Mouse (Mus musculus): ENCODE data around the gene Ubfd1. TPM values are rescaled to one million over a fixed set of nuclear protein-coding genes. Genes with fewer than 3 reads are reported as not detected.
A peak's percentile ranks its signal among the peaks of the same experiment; 100 is the strongest.

Gene Ubfd1
- polyA plus RNA-seq, 1 experiment = 13.8 TPM

- WGBS = 3% methylated on average over 31 of the region's 31 CpGs
- TF ChIP-seq CTCF (IDR thresholded peaks at IDR 0.05; ENCODE audit: control insufficient read depth, insufficient read depth, low read length) (no peak), POLR2A (IDR thresholded peaks at IDR 0.05; ENCODE audit: borderline replicate concordance, control insufficient read depth, low read depth, low read length) (no peak)
- Histone ChIP-seq H3K4me1 (ENCODE audit: control insufficient read depth, insufficient read depth, low read length) (peaks cover 2% of the 10 kb centered on the region; the same call in 1 of the 2 replicates), H3K4me3 (replicated peaks; ENCODE audit: control insufficient read depth, low read depth, low read length) (peak overlapping the region; percentile 95), H3K27ac (ENCODE audit: control insufficient read depth, insufficient read depth, low read depth, low read length, poor library complexity) (peak overlapping the region; percentile 81)
Observed at GRCm38 (mm10) chr7:122066102-122066944, 652 bp upstream of the Ubfd1 start.

DNA sequence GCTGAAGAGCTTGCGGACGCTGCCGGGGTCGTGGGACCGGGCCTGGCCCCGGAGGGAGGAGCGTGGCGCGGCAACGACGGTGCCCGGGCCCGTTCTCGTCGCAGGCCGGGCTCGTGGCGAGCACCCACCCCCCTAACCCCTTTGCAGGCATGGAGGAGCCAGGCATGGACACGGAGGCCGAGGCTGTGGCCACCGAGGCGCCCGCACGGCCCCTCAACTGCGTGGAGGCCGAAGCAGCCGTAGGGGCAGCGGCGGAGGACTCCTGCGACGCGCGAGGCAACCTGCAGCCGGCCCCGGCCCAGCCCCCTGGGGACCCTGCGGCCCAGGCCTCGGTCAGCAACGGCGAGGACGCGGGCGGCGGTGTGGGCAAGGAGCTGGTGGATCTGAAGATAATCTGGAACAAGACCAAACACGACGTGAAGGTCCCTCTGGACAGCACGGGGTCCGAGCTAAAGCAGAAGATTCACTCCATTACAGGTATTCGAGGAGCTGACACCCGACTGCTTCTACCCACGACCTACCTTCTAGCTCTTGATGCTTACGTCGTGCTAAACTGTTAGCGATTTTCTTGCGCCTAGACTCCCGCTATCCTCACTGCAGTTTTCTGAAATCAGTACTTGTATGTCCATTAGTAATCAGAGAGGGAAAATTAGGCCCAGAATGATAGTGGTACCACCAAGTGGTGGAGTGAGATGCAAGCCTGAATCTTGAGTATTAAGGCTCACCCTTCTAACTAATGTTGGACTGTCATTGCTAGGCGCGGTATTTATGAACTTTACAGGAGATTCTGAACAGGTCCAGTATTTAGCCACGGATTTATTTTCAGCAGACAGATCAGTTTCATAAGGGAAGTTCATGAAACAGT is 774 bp downstream of the Ubfd1 start:
- Histone ChIP-seq H3K27ac (ENCODE audit: control insufficient read depth, insufficient read depth, low read depth, low read length, poor library complexity) (peak overlapping the region; percentile 81), H3K4me3 (replicated peaks; ENCODE audit: control insufficient read depth, low read depth, low read length) (peak overlapping the region; percentile 95), H3K4me1 (ENCODE audit: control insufficient read depth, insufficient read depth, low read length) (peaks cover 4% of the 10 kb centered on the region)
- TF ChIP-seq CTCF (IDR thresholded peaks at IDR 0.05; ENCODE audit: control insufficient read depth, insufficient read depth, low read length) (no peak), POLR2A (IDR thresholded peaks at IDR 0.05; ENCODE audit: borderline replicate concordance, control insufficient read depth, low read depth, low read length) (no peak)
- 1% methylated on average over 58 of the region's 58 CpGs for WGBS

- TF ChIP-seq CTCF (IDR thresholded peaks at IDR 0.05; ENCODE audit: control insufficient read depth, insufficient read depth, low read length) = no peak
- TF ChIP-seq POLR2A (IDR thresholded peaks at IDR 0.05; ENCODE audit: borderline replicate concordance, control insufficient read depth, low read depth, low read length) = no peak
- 68% methylated on average over 3 of the region's 3 CpGs for WGBS
- H3K4me1 ChIP-seq (ENCODE audit: control insufficient read depth, insufficient read depth, low read length) = peaks cover 4% of the 10 kb centered on the region
- no peak overlapping the region for H3K27ac ChIP-seq (ENCODE audit: control insufficient read depth, insufficient read depth, low read depth, low read length, poor library complexity)
- H3K4me3 ChIP-seq (replicated peaks; ENCODE audit: control insufficient read depth, low read depth, low read length) = no peak overlapping the region
Observed at GRCm38 (mm10) chr7:122074374-122074773, 7.4 kb downstream of the Ubfd1 start.

DNA sequence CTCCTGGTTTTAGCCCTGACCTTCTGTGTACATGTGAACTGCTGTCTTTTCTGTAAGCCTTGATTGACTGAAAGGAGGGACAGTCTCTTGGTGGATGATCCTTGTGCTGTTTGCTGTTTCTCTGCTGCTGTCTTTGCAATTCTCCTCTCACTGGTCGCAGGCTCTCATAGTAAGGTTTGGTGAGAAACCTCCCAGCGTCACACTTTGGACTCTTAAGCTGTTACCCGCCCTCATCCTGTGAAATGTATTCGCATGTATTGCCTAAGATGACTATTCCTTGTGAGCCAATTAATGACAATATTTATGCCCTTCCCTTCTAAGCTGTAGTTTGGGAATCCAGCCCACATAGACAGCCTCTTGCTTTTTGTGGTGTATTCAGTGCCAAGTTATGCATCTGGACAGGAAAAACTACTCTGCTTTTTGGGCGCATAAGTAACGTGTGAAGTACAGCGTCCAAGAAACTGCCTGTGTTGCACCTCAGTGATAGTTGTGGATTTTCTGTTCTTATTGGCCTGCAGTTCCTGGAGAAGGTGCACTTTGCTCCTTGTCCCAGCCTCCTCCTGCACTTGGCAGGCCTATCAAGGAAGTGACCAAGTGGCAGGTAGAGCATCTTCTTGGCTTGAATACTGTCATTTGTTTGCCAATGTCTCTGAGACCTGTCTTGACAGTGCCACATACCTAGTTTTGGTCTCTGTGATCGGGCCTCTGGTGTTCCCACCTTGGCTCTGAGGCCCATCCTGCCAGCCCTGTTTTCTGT is 13.0 kb downstream of the Ubfd1 start:
- Histone ChIP-seq H3K4me3 (replicated peaks; ENCODE audit: control insufficient read depth, low read depth, low read length) (no peak overlapping the region), H3K4me1 (ENCODE audit: control insufficient read depth, insufficient read depth, low read length) (no peaks in the 10 kb centered on the region), H3K27ac (ENCODE audit: control insufficient read depth, insufficient read depth, low read depth, low read length, poor library complexity) (no peak overlapping the region)
- TF ChIP-seq CTCF (IDR thresholded peaks at IDR 0.05; ENCODE audit: control insufficient read depth, insufficient read depth, low read length) = no peak
- TF ChIP-seq POLR2A (IDR thresholded peaks at IDR 0.05; ENCODE audit: borderline replicate concordance, control insufficient read depth, low read depth, low read length) = no peak
- WGBS = 86% methylated on average over 8 of the region's 8 CpGs

DNA sequence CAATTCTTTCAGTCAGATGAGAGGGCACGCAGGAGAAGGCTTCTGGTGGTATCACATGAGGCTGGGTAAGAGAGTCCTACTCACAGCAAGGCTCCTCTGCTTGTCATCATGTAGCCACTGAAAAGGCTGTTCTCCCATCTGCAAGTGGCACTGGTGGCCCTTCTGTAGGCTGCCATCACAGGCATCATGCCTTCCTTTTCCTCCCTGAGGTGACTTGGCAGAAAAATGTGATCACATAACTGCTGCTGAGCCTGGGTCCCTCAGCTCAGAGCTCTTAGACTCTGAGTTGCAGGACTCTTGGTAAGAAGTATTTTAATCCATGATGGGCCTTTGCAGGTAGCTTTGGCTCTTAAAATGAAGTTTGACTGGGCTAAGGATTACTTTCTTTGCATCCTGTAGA is 14.1 kb downstream of the Ubfd1 start:
- no peak for TF ChIP-seq CTCF (IDR thresholded peaks at IDR 0.05; ENCODE audit: control insufficient read depth, insufficient read depth, low read length)
- no peak for TF ChIP-seq POLR2A (IDR thresholded peaks at IDR 0.05; ENCODE audit: borderline replicate concordance, control insufficient read depth, low read depth, low read length)
- no peaks in the 10 kb centered on the region for H3K4me1 ChIP-seq (ENCODE audit: control insufficient read depth, insufficient read depth, low read length)
- 84% methylated on average over 1 of the region's 1 CpGs for WGBS
- H3K4me3 ChIP-seq (replicated peaks; ENCODE audit: control insufficient read depth, low read depth, low read length) = no peak overlapping the region
- no peak overlapping the region for H3K27ac ChIP-seq (ENCODE audit: control insufficient read depth, insufficient read depth, low read depth, low read length, poor library complexity)

DNA sequence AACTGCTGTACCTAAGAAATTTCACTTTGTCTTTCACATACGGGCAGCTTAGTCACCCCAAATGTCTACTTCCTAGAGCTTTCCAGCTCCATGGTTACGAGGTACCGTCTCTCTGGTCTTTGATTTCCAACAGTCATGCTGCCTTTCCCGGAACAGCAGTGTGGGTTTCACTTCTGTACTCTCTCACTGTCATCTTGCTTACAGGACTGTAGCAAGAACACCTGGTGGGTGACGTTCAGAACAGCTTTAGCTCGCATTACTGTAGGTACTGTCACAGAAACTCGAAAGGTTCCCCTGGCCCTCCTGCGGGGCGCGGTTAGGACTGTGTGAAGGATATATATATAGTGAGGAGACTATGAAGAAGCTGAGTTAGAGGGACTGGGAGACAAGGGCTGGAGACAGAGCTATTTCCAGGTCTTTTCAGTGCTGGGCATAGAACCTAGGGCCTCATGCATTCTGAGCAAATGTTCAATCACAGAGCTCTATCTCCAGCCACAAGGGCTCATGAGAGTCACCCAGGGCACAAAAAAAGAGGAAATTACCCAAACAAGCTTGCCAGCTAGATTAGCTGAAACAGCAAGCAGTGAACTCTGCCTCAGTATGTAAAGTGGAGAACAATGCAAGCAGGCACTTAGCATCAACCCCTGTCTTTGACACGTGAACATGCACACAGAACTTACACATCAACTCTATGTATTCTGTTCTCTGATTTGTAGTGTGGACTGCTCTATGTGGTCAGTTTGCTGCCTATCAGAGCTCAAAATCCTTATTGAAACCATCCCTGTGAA is 20.4 kb downstream of the Ubfd1 start:
- no peak overlapping the region for H3K4me3 ChIP-seq (replicated peaks; ENCODE audit: control insufficient read depth, low read depth, low read length)
- no peaks in the 10 kb centered on the region for H3K4me1 ChIP-seq (ENCODE audit: control insufficient read depth, insufficient read depth, low read length)
- 82% methylated on average over 11 of the region's 11 CpGs for WGBS
- no peak for TF ChIP-seq POLR2A (IDR thresholded peaks at IDR 0.05; ENCODE audit: borderline replicate concordance, control insufficient read depth, low read depth, low read length)
- no peak for TF ChIP-seq CTCF (IDR thresholded peaks at IDR 0.05; ENCODE audit: control insufficient read depth, insufficient read depth, low read length)
- no peak overlapping the region for H3K27ac ChIP-seq (ENCODE audit: control insufficient read depth, insufficient read depth, low read depth, low read length, poor library complexity)

DNA sequence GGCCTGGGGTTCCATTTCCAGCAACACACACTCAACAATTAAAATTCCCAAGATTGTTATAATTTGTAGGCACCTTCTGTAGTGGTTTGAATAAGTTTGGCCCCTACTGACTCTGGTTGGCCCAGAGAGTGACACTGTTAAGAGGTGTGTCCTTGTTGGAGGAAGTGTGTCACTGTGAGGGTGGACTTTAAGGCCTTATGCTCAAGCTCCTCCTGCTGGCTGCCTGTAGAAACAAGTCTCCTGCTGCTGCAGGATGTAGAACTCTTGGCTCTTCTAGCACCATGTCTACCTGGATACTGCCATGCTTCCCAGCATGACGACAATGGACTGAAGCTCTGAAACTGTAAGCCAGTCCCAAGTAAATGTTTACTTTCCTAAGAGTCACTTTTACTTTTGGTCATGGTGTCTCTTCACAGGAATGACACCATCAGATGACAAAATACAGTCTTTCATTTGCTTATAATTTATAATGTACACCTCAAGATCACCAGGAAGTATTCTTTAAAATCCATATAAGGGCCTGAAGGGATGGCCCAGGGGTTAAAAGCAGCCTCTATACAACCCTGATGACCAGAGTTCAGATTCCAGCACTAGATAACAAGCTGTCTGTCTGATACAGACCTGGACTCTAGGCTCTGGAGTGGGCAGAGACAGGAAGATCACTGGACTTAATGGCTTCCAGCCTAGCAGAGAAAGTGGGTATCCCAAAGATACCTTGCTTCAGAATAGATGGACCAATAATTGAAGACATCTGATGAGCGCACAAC is 27.8 kb downstream of the Ubfd1 start:
- TF ChIP-seq POLR2A (IDR thresholded peaks at IDR 0.05; ENCODE audit: borderline replicate concordance, control insufficient read depth, low read depth, low read length) (no peak), CTCF (IDR thresholded peaks at IDR 0.05; ENCODE audit: control insufficient read depth, insufficient read depth, low read length) (peak; percentile 44)
- H3K27ac ChIP-seq (ENCODE audit: control insufficient read depth, insufficient read depth, low read depth, low read length, poor library complexity) = no peak overlapping the region
- WGBS = 90% methylated on average over 2 of the region's 2 CpGs
- H3K4me3 ChIP-seq (replicated peaks; ENCODE audit: control insufficient read depth, low read depth, low read length) = no peak overlapping the region
- no peaks in the 10 kb centered on the region for H3K4me1 ChIP-seq (ENCODE audit: control insufficient read depth, insufficient read depth, low read length)
